Mouse (Mus musculus) CH12F3 (cell line): ENCODE results near the gene Uba1y.
"Not testable (repeated sequence)": the region's sequence is repeated elsewhere in the genome, so short reads cannot be mapped to it uniquely, and the experiment has no call there.

Experiments
- in situ Hi-C: fragments of 300-500 bp; cut with MboI; formaldehyde crosslinking; loops from 2 replicates; pipeline ENCODE4 v1.14.3; 2020; ENCODE audit warnings: low sequenced_read_pairs

Gene Uba1y

DNA sequence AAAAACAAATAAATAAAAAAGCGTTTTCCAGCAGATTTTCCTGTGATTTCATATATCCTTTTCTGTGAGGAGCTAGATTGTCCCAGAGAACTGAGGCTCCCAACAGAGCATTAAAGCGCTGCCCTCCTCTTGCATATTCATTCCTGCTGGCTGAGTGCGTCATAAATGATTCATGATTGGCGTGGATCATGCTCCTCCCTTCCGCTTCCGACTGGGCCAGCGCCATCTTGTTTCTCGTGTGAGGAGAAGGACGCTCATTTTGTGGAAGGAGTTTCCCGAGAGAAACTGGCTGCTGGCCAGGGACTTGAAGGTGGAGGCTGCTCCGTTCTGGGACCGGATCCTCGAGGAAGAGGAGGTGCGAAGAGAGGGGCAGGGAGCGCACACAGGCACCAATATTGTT, at the start of gene Uba1y:
TSS of gene Uba1y (plus strand) at position 254 of the 400 bp plus-strand sequence.
- in situ Hi-C loops: no loop called here

GRCm38 (mm10) chrY:797309-797708, 21.1 kb upstream of the Uba1y start, which contains the start of gene Zfy1:
Zfy1 (minus strand) TSS chrY:797409.
- in situ Hi-C loops: not testable (repeated sequence)

- in situ Hi-C loops: no loop called here
These were observed 9.3 kb upstream of the Uba1y start for GRCm38 (mm10) chrY:808991-809661.

- in situ Hi-C loops: no loop called here
These were observed 54.0 kb downstream of the Uba1y start for GRCm38 (mm10) chrY:872404-872803.

GRCm38 (mm10) chrY:872855-873549, 54.6 kb downstream of the Uba1y start:
- in situ Hi-C loops: no loop called here
